Mouse (Mus musculus) heart, embryonic 10.5 days (tissue): ENCODE data around the gene Iqcf6. TPM values are rescaled to one million over a fixed set of nuclear protein-coding genes. Genes with fewer than 3 reads are reported as not detected.
A peak's percentile ranks its signal among the peaks of the same experiment; 100 is the strongest.

Experiments
- DNase-seq: peaks from one replicate; pipeline ENCODE4 v3.0.0-alpha.2; 2017; ENCODE audit warnings: low spot score
- H3K27ac ChIP-seq: fragments of 300-500 bp; sonication (generic); 2 replicates; pipeline ENCODE4 v1.5.1; 2016; ENCODE audit warnings: mild to moderate bottlenecking
- H3K27me3 ChIP-seq: fragments of 300-500 bp; sonication (generic); 2 replicates; pipeline ENCODE4 v1.6.1; 2016; ENCODE audit warnings: mild to moderate bottlenecking; ENCODE audit not compliant: poor library complexity, insufficient read depth, severe bottlenecking
- H3K36me3 ChIP-seq: fragments of 300-500 bp; sonication (generic); 2 replicates; pipeline ENCODE4 v1.6.1; 2016; ENCODE audit warnings: mild to moderate bottlenecking, moderate library complexity
- H3K4me1 ChIP-seq: fragments of 300-500 bp; sonication (generic); 2 replicates; pipeline ENCODE4 v1.6.1; 2016; ENCODE audit warnings: mild to moderate bottlenecking
- H3K4me3 ChIP-seq: fragments of 300-500 bp; sonication (generic); 2 replicates; pipeline ENCODE4 v1.5.1; 2016; ENCODE audit warnings: mild to moderate bottlenecking, moderate library complexity
- H3K9me3 ChIP-seq: fragments of 300-500 bp; sonication (generic); 2 replicates; pipeline ENCODE4 v1.6.1; 2016; ENCODE audit warnings: mild to moderate bottlenecking, moderate library complexity
- WGBS: fragments of 180-500 bp; shearing (Covaris S2); methylation state at CpG from one replicate; pipeline ENCODE4 v1.1.7; 2016; 5-methylcytosine and 5-hydroxymethylcytosine counted together
- polyA plus RNA-seq: library from polyadenylated mRNA; unstranded; fragments of >200 nt; fragmentation: Nextera tagmentation; extraction: Ambion mirVana; gene quantifications from 2 replicates; pipeline ENCODE4 v1.2.1, GENCODE M21; 2016

Gene Iqcf6
- polyA plus RNA-seq, 1 experiment from 2014 or later, result not detected

DNA sequence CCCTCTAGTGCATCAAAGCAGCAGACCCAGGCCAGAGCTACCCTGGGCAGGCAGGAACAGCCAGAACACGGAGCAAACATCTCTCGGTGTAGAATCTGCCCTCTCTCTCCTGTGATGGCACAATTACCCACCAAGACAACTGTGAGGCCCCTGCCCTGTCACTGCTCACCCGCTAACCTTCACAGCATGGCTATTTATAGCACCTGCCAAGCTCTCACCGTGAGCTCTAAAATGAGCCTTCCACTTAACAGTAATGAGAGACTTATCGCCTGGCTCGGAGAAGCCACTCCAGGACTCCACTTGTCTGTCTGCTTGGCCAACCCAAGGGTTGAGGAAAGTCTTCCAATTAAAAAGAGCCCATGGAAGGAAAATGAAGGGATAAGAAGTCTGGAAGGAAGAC lies 36.8 kb downstream of the Iqcf6 start:
- Histone ChIP-seq H3K9me3 (no peaks in the 10 kb centered on the region), H3K27ac (no peak overlapping the region), H3K4me3 (no peak overlapping the region), H3K4me1 (peaks cover 37% of the 10 kb centered on the region), H3K27me3 (peaks cover 16% of the 10 kb centered on the region; the same call in 1 of the 2 replicates), H3K36me3 (peaks cover 76% of the 10 kb centered on the region)
- WGBS, result 49% methylated on average over 6 of the region's 6 CpGs
- no peak for DNase-seq

DNA sequence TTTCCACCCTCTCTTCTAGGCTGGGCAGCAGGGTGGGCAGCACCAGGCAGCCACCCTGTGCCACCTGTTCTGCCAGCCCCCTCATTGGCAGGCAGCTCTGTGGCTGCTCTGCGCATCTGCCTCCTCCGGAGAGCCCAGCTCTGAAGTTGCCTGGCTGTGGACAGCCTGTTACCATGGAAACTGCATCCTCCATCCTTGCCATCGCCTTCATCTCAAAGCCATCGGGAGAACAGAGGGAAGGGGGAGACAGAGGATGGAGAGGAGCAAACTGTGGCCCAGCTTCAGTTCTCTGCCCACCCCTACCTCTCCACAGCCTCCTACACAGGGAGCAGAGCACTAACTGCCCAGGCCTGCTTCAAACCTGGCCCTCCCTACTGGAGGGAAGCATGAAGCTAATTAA lies 38.1 kb downstream of the Iqcf6 start:
- no peak for DNase-seq
- Histone ChIP-seq H3K36me3 (peaks cover 71% of the 10 kb centered on the region), H3K9me3 (no peaks in the 10 kb centered on the region), H3K4me3 (no peak overlapping the region), H3K4me1 (peaks cover 37% of the 10 kb centered on the region), H3K27ac (no peak overlapping the region), H3K27me3 (peaks cover 9% of the 10 kb centered on the region; the same call in 1 of the 2 replicates)
- WGBS, result 79% methylated on average over 4 of the region's 4 CpGs

- peaks cover 9% of the 10 kb centered on the region; the same call in 1 of the 2 replicates for H3K27me3 ChIP-seq
- peaks cover 37% of the 10 kb centered on the region for H3K4me1 ChIP-seq
- peaks cover 71% of the 10 kb centered on the region for H3K36me3 ChIP-seq
- DNase-seq, result no peak
- H3K4me3 ChIP-seq, result no peak overlapping the region
- no peak overlapping the region for H3K27ac ChIP-seq
- WGBS, result 82% methylated on average over 6 of the region's 6 CpGs
- no peaks in the 10 kb centered on the region for H3K9me3 ChIP-seq
These were observed 38.5 kb downstream of the Iqcf6 start for GRCm38 (mm10) chr9:106664856-106665255.

- WGBS, result 89% methylated on average over 2 of the region's 2 CpGs
- Histone ChIP-seq H3K9me3 (no peaks in the 10 kb centered on the region), H3K27me3 (no peaks in the 10 kb centered on the region), H3K4me3 (no peak overlapping the region), H3K27ac (no peak overlapping the region), H3K36me3 (peaks cover 54% of the 10 kb centered on the region), H3K4me1 (peaks cover 16% of the 10 kb centered on the region)
- DNase-seq, result no peak
These were observed 47.5 kb downstream of the Iqcf6 start for GRCm38 (mm10) chr9:106673860-106674259.

DNA sequence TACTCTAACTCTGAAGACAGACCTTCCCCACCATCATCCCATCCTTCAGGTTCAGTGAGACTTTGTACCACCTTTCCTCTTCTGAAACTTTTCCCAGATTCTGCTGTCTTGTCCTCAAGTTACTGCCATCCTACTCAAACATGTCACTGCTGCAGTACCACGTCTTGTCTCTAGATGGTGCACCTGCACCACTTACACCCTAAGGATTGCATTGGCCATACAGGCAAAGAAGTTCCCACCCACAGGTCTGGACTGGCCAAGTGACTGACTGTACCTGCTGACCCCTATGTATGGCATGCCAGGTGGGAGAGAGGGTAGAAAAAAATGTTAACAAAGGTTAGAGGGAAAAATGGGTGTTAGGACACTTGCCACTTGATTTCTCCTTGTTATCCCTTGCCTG lies 49.1 kb downstream of the Iqcf6 start:
- DNase-seq, result peak; percentile 84
- peaks cover 58% of the 10 kb centered on the region for H3K36me3 ChIP-seq
- no peak overlapping the region for H3K4me3 ChIP-seq
- no peaks in the 10 kb centered on the region for H3K27me3 ChIP-seq
- 0% methylated on average over 1 of the region's 1 CpGs for WGBS
- H3K9me3 ChIP-seq, result no peaks in the 10 kb centered on the region
- H3K27ac ChIP-seq, result no peak overlapping the region
- H3K4me1 ChIP-seq, result peaks cover 16% of the 10 kb centered on the region

DNA sequence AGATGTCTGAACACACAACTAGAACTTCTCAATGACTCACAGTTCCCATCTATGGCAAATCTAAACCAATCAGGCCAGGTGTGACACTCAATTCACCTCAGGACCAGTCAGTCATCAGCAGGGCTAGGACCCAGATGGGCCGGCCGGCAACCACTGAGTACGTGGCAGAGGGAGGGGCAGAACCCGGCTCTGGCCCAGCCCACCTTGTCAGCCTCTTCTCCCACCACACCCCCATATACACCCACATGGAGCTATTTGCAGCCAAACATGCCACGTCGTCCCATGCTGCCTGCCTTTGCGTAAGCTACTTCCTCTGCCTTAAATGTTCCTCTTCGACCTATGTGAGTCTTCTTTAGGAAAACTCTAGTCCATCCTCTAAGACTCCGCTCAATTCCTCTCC lies 49.6 kb downstream of the Iqcf6 start:
- no peak overlapping the region for H3K27ac ChIP-seq
- H3K4me1 ChIP-seq, result peaks cover 16% of the 10 kb centered on the region
- H3K4me3 ChIP-seq, result no peak overlapping the region
- H3K36me3 ChIP-seq, result peaks cover 60% of the 10 kb centered on the region
- no peaks in the 10 kb centered on the region for H3K27me3 ChIP-seq
- H3K9me3 ChIP-seq, result no peaks in the 10 kb centered on the region
- no peak for DNase-seq
- 70% methylated on average over 9 of the region's 9 CpGs for WGBS

DNA sequence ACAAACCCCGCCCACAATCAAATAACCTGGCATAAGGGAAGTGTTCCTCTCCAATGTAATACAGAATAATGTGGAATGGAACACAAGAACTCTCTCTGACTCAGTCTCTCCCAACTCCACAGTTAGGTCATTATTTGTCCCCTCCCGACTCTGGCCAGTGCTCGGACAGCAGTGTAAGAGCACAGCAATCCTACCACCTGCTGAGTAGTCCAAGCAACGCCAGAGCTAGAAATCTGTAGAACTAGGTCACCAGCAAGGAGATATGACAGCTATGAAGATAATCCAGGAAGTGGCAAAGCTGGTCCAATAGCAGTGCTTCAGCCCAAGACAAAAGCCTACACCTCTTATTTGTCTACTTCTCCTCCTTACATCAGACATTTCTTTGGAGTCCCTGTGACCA lies 50.2 kb downstream of the Iqcf6 start:
- no peaks in the 10 kb centered on the region for H3K27me3 ChIP-seq
- H3K36me3 ChIP-seq, result peaks cover 60% of the 10 kb centered on the region
- WGBS, result 74% methylated on average over 4 of the region's 4 CpGs
- H3K9me3 ChIP-seq, result no peaks in the 10 kb centered on the region
- no peak overlapping the region for H3K4me3 ChIP-seq
- H3K27ac ChIP-seq, result no peak overlapping the region
- DNase-seq, result no peak
- H3K4me1 ChIP-seq, result peaks cover 11% of the 10 kb centered on the region

Other genes starting within 250 kb of the Iqcf6 start
- gene Rpl29, start 197.1 kb upstream of the Iqcf6 start, polyA plus RNA-seq, result 735 and 862 TPM in 2 replicates
- gene Acy1, start 188.3 kb upstream of the Iqcf6 start, polyA plus RNA-seq, result 31.2 and 45.1 TPM in 2 replicates
- 4.8 and 7.8 TPM in 2 replicates for gene Abhd14b, start 179.1 kb upstream of the Iqcf6 start, polyA plus RNA-seq
- 42.0 and 46.2 TPM in 2 replicates for gene Abhd14a, start 178.9 kb upstream of the Iqcf6 start, polyA plus RNA-seq
- gene Pcbp4, start 173.3 kb upstream of the Iqcf6 start, polyA plus RNA-seq, result 135 and 186 TPM in 2 replicates
- gene Gpr62, start 160.6 kb upstream of the Iqcf6 start, polyA plus RNA-seq, result 0.14 and 0.35 TPM in 2 replicates
- gene Rrp9, start 150.6 kb upstream of the Iqcf6 start, polyA plus RNA-seq, result 51.3 and 74.6 TPM in 2 replicates
- 1.4 and 1.7 TPM in 2 replicates for gene Parp3, start 149.6 kb upstream of the Iqcf6 start, polyA plus RNA-seq
- not detected in 2 replicates for gene Iqcf1, start 126.6 kb upstream of the Iqcf6 start, polyA plus RNA-seq
- not detected in 2 replicates for gene Iqcf5, start 112.0 kb upstream of the Iqcf6 start, polyA plus RNA-seq
- not detected in 2 replicates for gene Iqcf3, start 65.0 kb upstream of the Iqcf6 start, polyA plus RNA-seq
- gene Iqcf4, start 55.6 kb upstream of the Iqcf6 start, polyA plus RNA-seq, result not detected in 2 replicates
- 0.21 TPM in 1 of 2 replicates, not detected in the other for gene Grm2, start 29.5 kb downstream of the Iqcf6 start, polyA plus RNA-seq
- 36.7 and 38.7 TPM in 2 replicates for gene Tex264, start 59.3 kb downstream of the Iqcf6 start, polyA plus RNA-seq
- 5.7 and 6.4 TPM in 2 replicates for gene Rad54l2, start 162.6 kb downstream of the Iqcf6 start, polyA plus RNA-seq
- gene Dcaf1, start 195.3 kb downstream of the Iqcf6 start, polyA plus RNA-seq, result 25.7 and 28.1 TPM in 2 replicates